Comparison of ENCODE assay signal across 8 mouse cellular contexts in genomic region chr19:44297862-44298261, GRCm38 (mm10). TPM values are rescaled to one million over a fixed set of nuclear protein-coding genes. Genes with fewer than 3 reads are reported as not detected.
A peak's percentile ranks its signal among the peaks of the same experiment; 100 is the strongest.
DNase-seq lines count a peak whose midpoint lies in the region; ATAC-seq lines count a peak whose summit lies in the region.

No protein-coding gene starts in this region.

- no peak for ATAC-seq in kidney, embryonic 15.5 days (replicated peaks; ENCODE audit: low FRiP score)
- ATAC-seq in embryonic facial prominence, embryonic 11.5 days (replicated peaks; ENCODE audit: insufficient number of reproducible peaks, low FRiP score, low TSS enrichment, low read depth): no peak
- no peak for ATAC-seq in hindbrain, embryonic 15.5 days (ENCODE audit: low FRiP score, low read depth)
- ATAC-seq in midbrain, embryonic 15.5 days (replicated peaks): no peak

- H3K36me3 ChIP-seq in kidney, embryonic 15.5 days: peaks cover 73% of the 10 kb centered on the region
- H3K36me3 ChIP-seq in embryonic facial prominence, embryonic 11.5 days (replicated peaks; ENCODE audit: control insufficient read depth, insufficient read depth, low read depth, low read length): peaks cover 31% of the 10 kb centered on the region
- peaks cover 38% of the 10 kb centered on the region for H3K36me3 ChIP-seq in hindbrain, embryonic 15.5 days
- peaks cover 25% of the 10 kb centered on the region for H3K36me3 ChIP-seq in midbrain, embryonic 15.5 days (replicated peaks)

- intact Hi-C loops in gastrocnemius, postnatal 14 days (cut with DNase I; ENCODE audit: low total_unique reads): no loop called here

- DNase-seq in kidney, postnatal 14 days: no peak
- no peak for DNase-seq in embryonic facial prominence, embryonic 11.5 days (ENCODE audit: low spot score)
- DNase-seq in gastrocnemius, postnatal 14 days: no peak
- no peak for DNase-seq in thymus, postnatal 14 days
- DNase-seq in c-Kit-positive CD71-positive TER-119-positive erythroid progenitor cells, embryonic 14.5 days (ENCODE audit: low spot score): no peak

- no peak overlapping the region for H3K27ac ChIP-seq in kidney, embryonic 15.5 days
- H3K27ac ChIP-seq in embryonic facial prominence, embryonic 11.5 days (replicated peaks; ENCODE audit: low read depth, low read length): no peak overlapping the region
- peak overlapping the region; percentile 16; the same call in 1 of the 2 replicates for H3K27ac ChIP-seq in hindbrain, embryonic 15.5 days (replicated peaks)
- H3K27ac ChIP-seq in midbrain, embryonic 15.5 days: no peak overlapping the region

- H3K27me3 ChIP-seq in kidney, embryonic 15.5 days: no peaks in the 10 kb centered on the region
- H3K27me3 ChIP-seq in embryonic facial prominence, embryonic 11.5 days (ENCODE audit: control insufficient read depth, insufficient read depth, low read length): no peaks in the 10 kb centered on the region
- H3K27me3 ChIP-seq in hindbrain, embryonic 15.5 days: no peaks in the 10 kb centered on the region
- no peaks in the 10 kb centered on the region for H3K27me3 ChIP-seq in midbrain, embryonic 15.5 days (replicated peaks)

- peak overlapping the region; percentile 88 for H3K4me3 ChIP-seq in kidney, embryonic 15.5 days (replicated peaks)
- H3K4me3 ChIP-seq in embryonic facial prominence, embryonic 11.5 days (ENCODE audit: low read depth, low read length): peak overlapping the region; percentile 86
- peak overlapping the region; percentile 70 for H3K4me3 ChIP-seq in hindbrain, embryonic 15.5 days
- H3K4me3 ChIP-seq in midbrain, embryonic 15.5 days: peak overlapping the region; percentile 89

- H3K9ac ChIP-seq in kidney, embryonic 15.5 days: 0 out of 2 replicates have a peak overlapping the region, but pooled peaks have one; percentile 56
- peak overlapping the region; percentile 37; the same call in 1 of the 2 replicates for H3K9ac ChIP-seq in embryonic facial prominence, embryonic 11.5 days (replicated peaks; ENCODE audit: low read length)
- H3K9ac ChIP-seq in hindbrain, embryonic 15.5 days: peak overlapping the region; percentile 89
- peak overlapping the region; percentile 58; the same call in 1 of the 2 replicates for H3K9ac ChIP-seq in midbrain, embryonic 15.5 days

- peaks cover 80% of the 10 kb centered on the region for H3K4me1 ChIP-seq in kidney, embryonic 15.5 days
- H3K4me1 ChIP-seq in embryonic facial prominence, embryonic 11.5 days (ENCODE audit: control insufficient read depth, insufficient read depth, low read length): peaks cover 12% of the 10 kb centered on the region
- H3K4me1 ChIP-seq in hindbrain, embryonic 15.5 days (replicated peaks): peaks cover 81% of the 10 kb centered on the region
- peaks cover 80% of the 10 kb centered on the region for H3K4me1 ChIP-seq in midbrain, embryonic 15.5 days

- no peaks in the 10 kb centered on the region for H3K9me3 ChIP-seq in kidney, embryonic 15.5 days (replicated peaks)
- no peaks in the 10 kb centered on the region for H3K9me3 ChIP-seq in embryonic facial prominence, embryonic 11.5 days (replicated peaks; ENCODE audit: control insufficient read depth, low read length)
- no peaks in the 10 kb centered on the region for H3K9me3 ChIP-seq in hindbrain, embryonic 15.5 days
- H3K9me3 ChIP-seq in midbrain, embryonic 15.5 days: no peaks in the 10 kb centered on the region

- H3K4me2 ChIP-seq in kidney, embryonic 15.5 days: peak overlapping the region; percentile 92
- H3K4me2 ChIP-seq in embryonic facial prominence, embryonic 11.5 days (ENCODE audit: low read depth, low read length): peak overlapping the region; percentile 87
- H3K4me2 ChIP-seq in hindbrain, embryonic 15.5 days: peak overlapping the region; percentile 93
- peak overlapping the region; percentile 89 for H3K4me2 ChIP-seq in midbrain, embryonic 15.5 days

- WGBS in kidney, embryonic 15.5 days: 74% methylated on average over 9 of the region's 9 CpGs
- 88% methylated on average over 9 of the region's 9 CpGs for WGBS in embryonic facial prominence, embryonic 11.5 days
- 68% methylated on average over 9 of the region's 9 CpGs for WGBS in hindbrain, embryonic 15.5 days
- 70% methylated on average over 9 of the region's 9 CpGs for WGBS in midbrain, embryonic 15.5 days

RNA-seq across cellular contexts. Expression of gene Scd2, which starts 4.4 kb away (rescaled TPM):
- 185 and 195 TPM in 2 replicates for polyA plus RNA-seq in kidney, embryonic 15.5 days (2015; fragmentation: Nextera tagmentation; extraction: Ambion mirVana)
- polyA plus RNA-seq in embryonic facial prominence, embryonic 11.5 days (2014; fragmentation: Nextera tagmentation; extraction: Ambion mirVana): 298 and 305 TPM in 2 replicates
- 288 and 295 TPM in 2 replicates for polyA plus RNA-seq in hindbrain, embryonic 15.5 days (2015; fragmentation: Nextera tagmentation; extraction: Ambion mirVana)
- polyA plus RNA-seq in midbrain, embryonic 15.5 days (2015; fragmentation: Nextera tagmentation; extraction: Ambion mirVana): 251 and 253 TPM in 2 replicates
- total RNA-seq in gastrocnemius, postnatal 14 days (2021): 10 to 100 TPM; 22.8 to 54.0 TPM

RNA-seq across cellular contexts. Expression of gene Scd4, which starts 35.0 kb away (rescaled TPM):
- 0.09 and 0.10 TPM in 2 replicates for polyA plus RNA-seq in kidney, embryonic 15.5 days (2015; fragmentation: Nextera tagmentation; extraction: Ambion mirVana)
- not detected in 2 replicates for polyA plus RNA-seq in embryonic facial prominence, embryonic 11.5 days (2014; fragmentation: Nextera tagmentation; extraction: Ambion mirVana)
- 0.10 and 0.12 TPM in 2 replicates for polyA plus RNA-seq in hindbrain, embryonic 15.5 days (2015; fragmentation: Nextera tagmentation; extraction: Ambion mirVana)
- polyA plus RNA-seq in midbrain, embryonic 15.5 days (2015; fragmentation: Nextera tagmentation; extraction: Ambion mirVana): 0.08 and 0.13 TPM in 2 replicates
- total RNA-seq in gastrocnemius, postnatal 14 days (2021): under 1 TPM; 0.24 to 0.29 TPM

Comparison
In these comparisons a context has a peak if more than half of its experiments do, and no peak if none do; other contexts are left out.
1. H3K9ac ChIP-seq: peak in every context shown above with its lines; median percentile 89 in hindbrain, embryonic 15.5 days; 58 in midbrain, embryonic 15.5 days; 56 in kidney, embryonic 15.5 days; 37 in embryonic facial prominence, embryonic 11.5 days.